Mouse (Mus musculus) olfactory bulb, adult 2 months (tissue): ENCODE measurements around the gene Atf5. TPM values are rescaled to one million over a fixed set of nuclear protein-coding genes. Genes with fewer than 3 reads are reported as not detected.

Experiments
- H3K27ac ChIP-seq: fragments of 200-500 bp; 2 replicates; pipeline ENCODE4 v1.5.1; 2012; ENCODE audit warnings: low read depth, low read length; ENCODE audit not compliant: insufficient read depth
- H3K4me1 ChIP-seq: fragments of 200-500 bp; 2 replicates; pipeline ENCODE4 v1.6.1; 2012; ENCODE audit warnings: low read length; ENCODE audit not compliant: control insufficient read depth, insufficient read depth
- H3K4me3 ChIP-seq: fragments of 200-500 bp; 2 replicates; pipeline ENCODE4 v1.5.1; 2012; ENCODE audit warnings: mild to moderate bottlenecking, low read depth, low read length, moderate library complexity; ENCODE audit not compliant: insufficient read depth
- CTCF ChIP-seq: fragments of 200-500 bp; IDR thresholded peaks from 2 replicates; pipeline ENCODE4 v1.5.1; 2012; ENCODE audit warnings: low read depth, mild to moderate bottlenecking, low read length, moderate library complexity; ENCODE audit not compliant: insufficient read depth
- POLR2A ChIP-seq: fragments of 200-500 bp; IDR thresholded peaks from 2 replicates; pipeline ENCODE4 v1.6.1; 2012; ENCODE audit warnings: mild to moderate bottlenecking, low read depth, low read length, moderate library complexity; ENCODE audit not compliant: insufficient read depth
- WGBS: fragments of 180-500 bp; shearing (Covaris S2); methylation state at CpG from one replicate; pipeline ENCODE4 v1.1.7; 2018; 5-methylcytosine and 5-hydroxymethylcytosine counted together
- polyA plus RNA-seq: library from polyadenylated mRNA; stranded (reverse); fragments of >200 nt; gene quantifications from 2 replicates; pipeline ENCODE4 v1.2.4, GENCODE M21; 2012; ENCODE audit warnings: low replicate concordance; ENCODE audit not compliant: missing spikeins, insufficient read depth, insufficient read length

Gene Atf5
- polyA plus RNA-seq, 1 experiment, result not detected

- Histone ChIP-seq H3K4me1 (peaks cover 41% of the 10 kb centered on the region), H3K4me3 (no peak overlapping the region), H3K27ac (no peak overlapping the region)
- no peak for TF ChIP-seq POLR2A
- TF ChIP-seq CTCF, result no peak
- 91% methylated on average over 12 of the region's 12 CpGs for WGBS
These were observed 35.3 kb upstream of the Atf5 start for GRCm38 (mm10) chr7:44851625-44852234.

- H3K27ac ChIP-seq, result peak overlapping the region; percentile 99; the same call in 1 of the 2 replicates
- peaks cover 41% of the 10 kb centered on the region for H3K4me1 ChIP-seq
- peak overlapping the region; percentile 90 for H3K4me3 ChIP-seq
- TF ChIP-seq CTCF (no peak), POLR2A (no peak)
- 72% methylated on average over 8 of the region's 8 CpGs for WGBS
These were observed 34.5 kb upstream of the Atf5 start for GRCm38 (mm10) chr7:44850789-44851624.

- H3K4me1 ChIP-seq, result peaks cover 39% of the 10 kb centered on the region
- TF ChIP-seq POLR2A (peak; percentile 46; the same call in 1 of the 2 replicates), CTCF (no peak)
These were observed 33.7 kb upstream of the Atf5 start for GRCm38 (mm10) chr7:44850146-44850545.

GRCm38 (mm10) chr7:44849416-44850111, 33.1 kb upstream of the Atf5 start:
- H3K4me1 ChIP-seq, result peaks cover 35% of the 10 kb centered on the region
- WGBS, result under 1% methylated on average over 41 of the region's 41 CpGs
- peak overlapping the region; percentile 99 for H3K27ac ChIP-seq
- TF ChIP-seq POLR2A (0 out of 2 replicates have a peak, but pooled peaks have one; percentile 30), CTCF (no peak)
- peak overlapping the region; percentile 90 for H3K4me3 ChIP-seq

More at GRCm38 (mm10) chr7:44850146-44850545, 33.7 kb upstream of the Atf5 start:
- peak overlapping the region; percentile 99 for H3K27ac ChIP-seq
- under 1% methylated on average over 33 of the region's 33 CpGs for WGBS
- peak overlapping the region; percentile 90 for H3K4me3 ChIP-seq

- TF ChIP-seq CTCF, result peak; percentile 4; the same call in 1 of the 2 replicates
- TF ChIP-seq POLR2A, result peak; percentile 45
- 0% methylated on average over 54 of the region's 54 CpGs for WGBS
- peaks cover 30% of the 10 kb centered on the region for H3K4me1 ChIP-seq
- H3K27ac ChIP-seq, result peak within 1 kb of the TSS; percentile 99
- peak within 1 kb of the TSS; percentile 90 for H3K4me3 ChIP-seq
These were observed 32.3 kb upstream of the Atf5 start, which contains the start of the genes Akt1s1 and Tbc1d17 for GRCm38 (mm10) chr7:44848561-44849415. Gene Akt1s1, plus strand, starts transcription at chr7:44848991. Gene Tbc1d17, minus strand, starts transcription at chr7:44849079.

GRCm38 (mm10) chr7:44847772-44848171, 31.3 kb upstream of the Atf5 start:
- Histone ChIP-seq H3K4me3 (peak overlapping the region; percentile 90), H3K4me1 (peaks cover 25% of the 10 kb centered on the region), H3K27ac (no peak overlapping the region)
- WGBS, result 62% methylated on average over 5 of the region's 5 CpGs
- TF ChIP-seq CTCF (no peak), POLR2A (no peak)

GRCm38 (mm10) chr7:44846804-44847203, 30.3 kb upstream of the Atf5 start:
- H3K4me1 ChIP-seq, result peaks cover 19% of the 10 kb centered on the region
- H3K4me3 ChIP-seq, result no peak overlapping the region
- no peak overlapping the region for H3K27ac ChIP-seq
- 85% methylated on average over 7 of the region's 7 CpGs for WGBS
- TF ChIP-seq CTCF (no peak), POLR2A (no peak)

- 91% methylated on average over 10 of the region's 10 CpGs for WGBS
- Histone ChIP-seq H3K27ac (no peak overlapping the region), H3K4me1 (peaks cover 12% of the 10 kb centered on the region; the same call in 1 of the 2 replicates), H3K4me3 (no peak overlapping the region)
- no peak for TF ChIP-seq POLR2A
- no peak for TF ChIP-seq CTCF
These were observed 28.5 kb upstream of the Atf5 start for GRCm38 (mm10) chr7:44845006-44845405.
